Mouse (Mus musculus): ENCODE data around the gene Ttf1. TPM values are rescaled to one million over a fixed set of nuclear protein-coding genes. Genes with fewer than 3 reads are reported as not detected.

The Ttf1 gene
- polyA plus RNA-seq (2014; fragmentation: Nextera tagmentation; extraction: Ambion mirVana): 7.0 and 7.4 TPM in 2 replicates

- ATAC-seq (ENCODE audit: low read depth) (peak; percentile 97), DNase-seq (ENCODE audit: low spot score) (peak; percentile 98)
- H3K9me3 ChIP-seq (ENCODE audit: control insufficient read depth, low read length): no peaks in the 10 kb centered on the region
- peak within 1 kb of the TSS; percentile 94 for H3K4me3 ChIP-seq (ENCODE audit: low read depth, low read length)
- peaks cover 8% of the 10 kb centered on the region; the same call in 1 of the 2 replicates for H3K4me1 ChIP-seq (ENCODE audit: control insufficient read depth, insufficient read depth, low read length)
- peak within 1 kb of the TSS; percentile 77 for H3K9ac ChIP-seq (ENCODE audit: low read depth, low read length)
- H3K27me3 ChIP-seq (replicated peaks; ENCODE audit: control insufficient read depth, insufficient read depth, low read length): peaks cover 5% of the 10 kb centered on the region; the same call in 1 of the 2 replicates
- H3K36me3 ChIP-seq (ENCODE audit: control insufficient read depth, insufficient read depth, low read length): no peaks in the 10 kb centered on the region
- H3K27ac ChIP-seq (replicated peaks; ENCODE audit: low read depth, low read length): peak within 1 kb of the TSS; percentile 94
- H3K4me2 ChIP-seq (ENCODE audit: low read depth, low read length): peak within 1 kb of the TSS; percentile 79
- under 1% methylated on average over 33 of the region's 41 CpGs for WGBS
Observed at GRCm38 (mm10) chr2:29060135-29060597, at the start of gene Ttf1. Gene Ttf1 (plus strand): TSS chr2:29060262.

- no peak overlapping the region for H3K4me2 ChIP-seq (ENCODE audit: low read depth, low read length)
- H3K4me1 ChIP-seq (ENCODE audit: control insufficient read depth, insufficient read depth, low read length): no peaks in the 10 kb centered on the region
- DNase-seq (ENCODE audit: low spot score) (no peak), ATAC-seq (ENCODE audit: low read depth) (no peak)
- H3K27me3 ChIP-seq (replicated peaks; ENCODE audit: control insufficient read depth, insufficient read depth, low read length): peaks cover 4% of the 10 kb centered on the region; the same call in 1 of the 2 replicates
- WGBS: 69% methylated on average over 5 of the region's 5 CpGs
- no peak overlapping the region for H3K4me3 ChIP-seq (ENCODE audit: low read depth, low read length)
- H3K9me3 ChIP-seq (ENCODE audit: control insufficient read depth, low read length): no peaks in the 10 kb centered on the region
- no peak overlapping the region for H3K27ac ChIP-seq (replicated peaks; ENCODE audit: low read depth, low read length)
- no peak overlapping the region for H3K9ac ChIP-seq (ENCODE audit: low read depth, low read length)
- no peaks in the 10 kb centered on the region for H3K36me3 ChIP-seq (ENCODE audit: control insufficient read depth, insufficient read depth, low read length)
Observed at GRCm38 (mm10) chr2:29012523-29012922, 47.5 kb upstream of the Ttf1 start.

GRCm38 (mm10) chr2:29016599-29017587, 43.2 kb upstream of the Ttf1 start:
- H3K4me3 ChIP-seq (ENCODE audit: low read depth, low read length): no peak overlapping the region
- H3K27ac ChIP-seq (replicated peaks; ENCODE audit: low read depth, low read length): no peak overlapping the region
- ATAC-seq (ENCODE audit: low read depth) (peak; percentile 72; the same call in 1 of the 2 replicates), DNase-seq (ENCODE audit: low spot score) (peak; percentile 50)
- H3K9ac ChIP-seq (ENCODE audit: low read depth, low read length): no peak overlapping the region
- H3K27me3 ChIP-seq (replicated peaks; ENCODE audit: control insufficient read depth, insufficient read depth, low read length): peaks cover 4% of the 10 kb centered on the region; the same call in 1 of the 2 replicates
- no peaks in the 10 kb centered on the region for H3K9me3 ChIP-seq (ENCODE audit: control insufficient read depth, low read length)
- H3K4me2 ChIP-seq (ENCODE audit: low read depth, low read length): peak overlapping the region; percentile 20; the same call in 1 of the 2 replicates
- H3K36me3 ChIP-seq (ENCODE audit: control insufficient read depth, insufficient read depth, low read length): no peaks in the 10 kb centered on the region
- 47% methylated on average over 27 of the region's 27 CpGs for WGBS
- no peaks in the 10 kb centered on the region for H3K4me1 ChIP-seq (ENCODE audit: control insufficient read depth, insufficient read depth, low read length)

- no peak overlapping the region for H3K27ac ChIP-seq (replicated peaks; ENCODE audit: low read depth, low read length)
- H3K36me3 ChIP-seq (ENCODE audit: control insufficient read depth, insufficient read depth, low read length): no peaks in the 10 kb centered on the region
- no peaks in the 10 kb centered on the region for H3K4me1 ChIP-seq (ENCODE audit: control insufficient read depth, insufficient read depth, low read length)
- no peak for ATAC-seq (ENCODE audit: low read depth)
- no peak overlapping the region for H3K4me2 ChIP-seq (ENCODE audit: low read depth, low read length)
- H3K27me3 ChIP-seq (replicated peaks; ENCODE audit: control insufficient read depth, insufficient read depth, low read length): peaks cover 4% of the 10 kb centered on the region; the same call in 1 of the 2 replicates
- no peaks in the 10 kb centered on the region for H3K9me3 ChIP-seq (ENCODE audit: control insufficient read depth, low read length)
- H3K9ac ChIP-seq (ENCODE audit: low read depth, low read length): no peak overlapping the region
- H3K4me3 ChIP-seq (ENCODE audit: low read depth, low read length): no peak overlapping the region
- 52% methylated on average over 5 of the region's 5 CpGs for WGBS
- DNase-seq (ENCODE audit: low spot score): no peak
Observed at GRCm38 (mm10) chr2:29018680-29019079, 41.4 kb upstream of the Ttf1 start.

- 65% methylated on average over 17 of the region's 17 CpGs for WGBS
- Histone ChIP-seq H3K4me2 (ENCODE audit: low read depth, low read length) (no peak overlapping the region), H3K9ac (ENCODE audit: low read depth, low read length) (no peak overlapping the region), H3K4me1 (ENCODE audit: control insufficient read depth, insufficient read depth, low read length) (no peaks in the 10 kb centered on the region), H3K9me3 (ENCODE audit: control insufficient read depth, low read length) (no peaks in the 10 kb centered on the region), H3K4me3 (ENCODE audit: low read depth, low read length) (no peak overlapping the region), H3K36me3 (ENCODE audit: control insufficient read depth, insufficient read depth, low read length) (no peaks in the 10 kb centered on the region), H3K27me3 (replicated peaks; ENCODE audit: control insufficient read depth, insufficient read depth, low read length) (peaks cover 4% of the 10 kb centered on the region; the same call in 1 of the 2 replicates), H3K27ac (replicated peaks; ENCODE audit: low read depth, low read length) (no peak overlapping the region)
- no peak for DNase-seq (ENCODE audit: low spot score)
- ATAC-seq (ENCODE audit: low read depth): no peak
Observed at GRCm38 (mm10) chr2:29021025-29021424, 39.0 kb upstream of the Ttf1 start.

GRCm38 (mm10) chr2:29023001-29023400, 37.1 kb upstream of the Ttf1 start:
- Histone ChIP-seq H3K36me3 (ENCODE audit: control insufficient read depth, insufficient read depth, low read length) (no peaks in the 10 kb centered on the region), H3K4me1 (ENCODE audit: control insufficient read depth, insufficient read depth, low read length) (no peaks in the 10 kb centered on the region), H3K4me2 (ENCODE audit: low read depth, low read length) (no peak overlapping the region), H3K4me3 (ENCODE audit: low read depth, low read length) (no peak overlapping the region), H3K9me3 (ENCODE audit: control insufficient read depth, low read length) (no peaks in the 10 kb centered on the region), H3K9ac (ENCODE audit: low read depth, low read length) (no peak overlapping the region), H3K27me3 (replicated peaks; ENCODE audit: control insufficient read depth, insufficient read depth, low read length) (no peaks in the 10 kb centered on the region), H3K27ac (replicated peaks; ENCODE audit: low read depth, low read length) (no peak overlapping the region)
- ATAC-seq (ENCODE audit: low read depth) (no peak), DNase-seq (ENCODE audit: low spot score) (no peak)
- 90% methylated on average over 7 of the region's 7 CpGs for WGBS

- no peak overlapping the region for H3K9ac ChIP-seq (ENCODE audit: low read depth, low read length)
- H3K27me3 ChIP-seq (replicated peaks; ENCODE audit: control insufficient read depth, insufficient read depth, low read length): 0 out of 2 replicates have a peak, but pooled peaks cover 6% of the 10 kb centered on the region
- no peaks in the 10 kb centered on the region for H3K36me3 ChIP-seq (ENCODE audit: control insufficient read depth, insufficient read depth, low read length)
- H3K27ac ChIP-seq (replicated peaks; ENCODE audit: low read depth, low read length): no peak overlapping the region
- no peaks in the 10 kb centered on the region for H3K4me1 ChIP-seq (ENCODE audit: control insufficient read depth, insufficient read depth, low read length)
- no peak overlapping the region for H3K4me2 ChIP-seq (ENCODE audit: low read depth, low read length)
- no peak for DNase-seq (ENCODE audit: low spot score)
- WGBS: 64% methylated on average over 5 of the region's 5 CpGs
- no peaks in the 10 kb centered on the region for H3K9me3 ChIP-seq (ENCODE audit: control insufficient read depth, low read length)
- no peak overlapping the region for H3K4me3 ChIP-seq (ENCODE audit: low read depth, low read length)
- ATAC-seq (ENCODE audit: low read depth): no peak
Observed at GRCm38 (mm10) chr2:29025284-29025683, 34.8 kb upstream of the Ttf1 start.

- ATAC-seq (ENCODE audit: low read depth): peak; percentile 77
Observed at GRCm38 (mm10) chr2:29030048-29030734, 29.9 kb upstream of the Ttf1 start.

More at GRCm38 (mm10) chr2:29030048-29030734, 29.9 kb upstream of the Ttf1 start:
- Histone ChIP-seq H3K4me1 (ENCODE audit: control insufficient read depth, insufficient read depth, low read length) (no peaks in the 10 kb centered on the region), H3K9me3 (ENCODE audit: control insufficient read depth, low read length) (no peaks in the 10 kb centered on the region), H3K4me2 (ENCODE audit: low read depth, low read length) (no peak overlapping the region), H3K36me3 (ENCODE audit: control insufficient read depth, insufficient read depth, low read length) (no peaks in the 10 kb centered on the region), H3K4me3 (ENCODE audit: low read depth, low read length) (no peak overlapping the region), H3K27me3 (replicated peaks; ENCODE audit: control insufficient read depth, insufficient read depth, low read length) (0 out of 2 replicates have a peak, but pooled peaks cover 8% of the 10 kb centered on the region), H3K9ac (ENCODE audit: low read depth, low read length) (no peak overlapping the region), H3K27ac (replicated peaks; ENCODE audit: low read depth, low read length) (no peak overlapping the region)
- DNase-seq (ENCODE audit: low spot score): peak; percentile 65
- WGBS: 30% methylated on average over 20 of the region's 20 CpGs
